ENCODE assay signal across 8 mouse cellular contexts in the genomic region with DNA sequence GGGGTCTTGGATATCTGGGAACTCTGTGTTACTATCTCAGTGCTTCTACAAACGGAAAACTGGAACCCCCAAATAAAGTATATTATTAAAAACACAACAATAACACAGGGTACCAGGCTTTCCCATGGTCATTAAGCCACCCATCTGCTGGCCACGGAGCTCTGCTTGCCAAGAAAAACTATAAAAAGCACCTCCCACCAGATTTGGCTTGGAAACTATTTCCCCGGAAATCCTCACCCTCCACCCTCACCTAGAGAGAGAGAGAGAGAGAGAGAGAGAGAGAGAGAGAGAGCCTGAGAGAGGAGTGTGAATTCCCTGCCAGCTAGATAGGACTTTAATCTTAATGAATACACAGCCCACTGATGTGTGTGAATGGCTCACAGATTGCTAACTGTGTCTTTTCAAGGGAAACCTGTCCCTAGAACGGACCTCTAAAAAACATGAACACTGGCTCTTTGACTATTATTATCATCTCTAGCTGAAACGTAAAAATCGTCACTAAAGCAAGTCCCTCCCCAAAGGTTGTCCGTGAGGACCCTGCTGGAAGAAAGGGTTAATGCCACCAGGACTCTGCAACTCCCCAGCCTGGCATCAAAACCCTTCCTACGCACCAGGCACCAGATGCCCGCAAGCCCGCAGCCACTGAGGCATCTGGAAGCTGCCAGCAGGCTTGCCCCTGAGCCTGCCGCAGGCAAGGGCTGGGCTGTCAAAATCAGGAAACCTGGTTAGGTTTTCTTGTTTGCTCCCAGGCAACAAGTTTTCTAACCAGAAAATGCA. TPM values are rescaled to one million over a fixed set of nuclear protein-coding genes. Genes with fewer than 3 reads are reported as not detected.
A peak's percentile ranks its signal among the peaks of the same experiment; 100 is the strongest.
DNase-seq lines count a peak whose midpoint lies in the region; ATAC-seq and TF ChIP-seq lines count a peak whose summit lies in the region.

No protein-coding gene starts in this region.

- no peak for DNase-seq in hindbrain, embryonic 10.5 days (ENCODE audit: low spot score)
- DNase-seq in thymus, adult 2 months = peak; percentile 30
- DNase-seq in thymus, adult 18-20 months = no peak
- no peak for DNase-seq in layer of hippocampus, adult 2 months (ENCODE audit: low spot score in 2 of 2)
- DNase-seq in gastrocnemius, postnatal 10 days = no peak
- no peak for DNase-seq in ovary, postnatal 14 days (ENCODE audit: low spot score)
- no peak for DNase-seq in embryo, embryonic 10.5 days (ENCODE audit: low spot score)

- H3K27ac ChIP-seq in hindbrain, embryonic 12.5 days = no peak overlapping the region
- H3K27ac ChIP-seq in hindbrain, embryonic 10.5 days = no peak overlapping the region
- peak overlapping the region; percentile 52; the same call in 1 of the 2 replicates for H3K27ac ChIP-seq in thymus, adult 2 months (ENCODE audit: control insufficient read depth, insufficient read depth, low read length)
- peak overlapping the region; percentile 25; the same call in 1 of the 2 replicates for H3K27ac ChIP-seq in layer of hippocampus, adult 2 months

- H3K4me1 ChIP-seq in hindbrain, embryonic 12.5 days = peaks cover 24% of the 10 kb centered on the region
- peaks cover 32% of the 10 kb centered on the region for H3K4me1 ChIP-seq in hindbrain, embryonic 10.5 days (replicated peaks)
- H3K4me1 ChIP-seq in thymus, adult 2 months (replicated peaks; ENCODE audit: control insufficient read depth, insufficient read depth, low read length) = peaks cover 43% of the 10 kb centered on the region

- peaks cover 45% of the 10 kb centered on the region for H3K27me3 ChIP-seq in hindbrain, embryonic 12.5 days
- H3K27me3 ChIP-seq in hindbrain, embryonic 10.5 days (ENCODE audit: insufficient read depth, poor library complexity, severe bottlenecking) = peaks cover 50% of the 10 kb centered on the region
- H3K27me3 ChIP-seq in thymus, adult 2 months (ENCODE audit: control insufficient read depth, insufficient read depth, low read length) = no peaks in the 10 kb centered on the region

- H3K9ac ChIP-seq in hindbrain, embryonic 12.5 days = no peak overlapping the region

- no peak for TF ChIP-seq POLR2A in thymus, adult 2 months (IDR thresholded peaks at IDR 0.05; ENCODE audit: control insufficient read depth, extremely low read depth, insufficient read depth, low read length, poor library complexity)

- H3K9me3 ChIP-seq in hindbrain, embryonic 12.5 days (replicated peaks) = no peaks in the 10 kb centered on the region
- no peaks in the 10 kb centered on the region for H3K9me3 ChIP-seq in hindbrain, embryonic 10.5 days

- no peak for TF ChIP-seq CTCF in thymus, adult 2 months (IDR thresholded peaks at IDR 0.05; ENCODE audit: borderline replicate concordance, control insufficient read depth, extremely low read depth, insufficient read depth, low read length, poor library complexity)
- TF ChIP-seq CTCF in layer of hippocampus, adult 2 months (conservative IDR thresholded peaks at IDR 0.05) = 0 out of 2 replicates have a peak, but pooled peaks have one; percentile 12

- no peaks in the 10 kb centered on the region for H3K36me3 ChIP-seq in hindbrain, embryonic 12.5 days
- no peaks in the 10 kb centered on the region for H3K36me3 ChIP-seq in hindbrain, embryonic 10.5 days
- no peaks in the 10 kb centered on the region for H3K36me3 ChIP-seq in thymus, adult 2 months (ENCODE audit: control insufficient read depth, insufficient read depth, low read length)

- 59% methylated on average over 11 of the region's 11 CpGs for WGBS in hindbrain, embryonic 12.5 days
- 62% methylated on average over 11 of the region's 11 CpGs for WGBS in hindbrain, embryonic 10.5 days
- 14% methylated on average over 11 of the region's 11 CpGs for WGBS in thymus, adult 2 months

- 0 out of 2 replicates have a peak overlapping the region, but pooled peaks have one; percentile 69 for H3K4me2 ChIP-seq in hindbrain, embryonic 12.5 days (replicated peaks)

- H3K4me3 ChIP-seq in hindbrain, embryonic 12.5 days = no peak overlapping the region
- H3K4me3 ChIP-seq in hindbrain, embryonic 10.5 days = no peak overlapping the region
- H3K4me3 ChIP-seq in thymus, adult 2 months (ENCODE audit: control insufficient read depth, insufficient read depth, low read length) = peak overlapping the region; percentile 81
- peak overlapping the region; percentile 31 for H3K4me3 ChIP-seq in layer of hippocampus, adult 2 months

- no peak for ATAC-seq in hindbrain, embryonic 12.5 days (ENCODE audit: low FRiP score)

RNA-seq across cellular contexts. Expression of gene Nfatc2, which starts 12.7 kb away (rescaled TPM):
- polyA plus RNA-seq in hindbrain, embryonic 12.5 days (2016; fragmentation: Nextera tagmentation; extraction: Ambion mirVana) = 2.2 and 2.4 TPM in 2 replicates
- 0.42 and 0.50 TPM in 2 replicates for polyA plus RNA-seq in hindbrain, embryonic 10.5 days (2016; fragmentation: Nextera tagmentation; extraction: Ambion mirVana)
- polyA plus RNA-seq in thymus, adult 2 months (2012; rRNA removed) = 13.3 and 17.4 TPM in 2 replicates
- total RNA-seq in layer of hippocampus, adult 2 months (2021) = 10 to 100 TPM; 19.7 to 20.1 TPM
- total RNA-seq in gastrocnemius, postnatal 10 days (2021) = 10 to 100 TPM in 1 of 2 experiments, 1 to 10 TPM in 1; 8.2 to 12.7 TPM

Comparison
In these comparisons a context has a peak if more than half of its experiments do, and no peak if none do; other contexts are left out.
1. H3K27ac ChIP-seq: peak in thymus, adult 2 months (single experiment) and layer of hippocampus, adult 2 months (single experiment); none in hindbrain, embryonic 12.5 days (single experiment) and hindbrain, embryonic 10.5 days (single experiment).
2. H3K4me3 ChIP-seq: peak in thymus, adult 2 months (single experiment) and layer of hippocampus, adult 2 months (single experiment); none in hindbrain, embryonic 12.5 days (single experiment) and hindbrain, embryonic 10.5 days (single experiment).